Mouse (Mus musculus): ENCODE measurements around the gene Slc12a6. TPM values are rescaled to one million over a fixed set of nuclear protein-coding genes. Genes with fewer than 3 reads are reported as not detected.
"Not testable (repeated sequence)": the region's sequence is repeated elsewhere in the genome, so short reads cannot be mapped to it uniquely, and the experiment has no call there.

Slc12a6 gene
- polyA plus RNA-seq, 1 experiment = 110 TPM

GRCm38 (mm10) chr2:112276870-112277269 lies 11.2 kb downstream of the Slc12a6 start:
- Histone ChIP-seq H3K27ac (ENCODE audit: insufficient read depth, low read depth, low read length) (no peak overlapping the region), H3K4me1 (ENCODE audit: control insufficient read depth, insufficient read depth, low read length) (peaks cover 18% of the 10 kb centered on the region), H3K4me3 (ENCODE audit: insufficient read depth, low read length) (no peak overlapping the region)
- TF ChIP-seq CTCF (IDR thresholded peaks at IDR 0.05; ENCODE audit: low read depth, low read length) = no peak
- no peak for TF ChIP-seq POLR2A (IDR thresholded peaks at IDR 0.05; ENCODE audit: borderline replicate concordance, low read depth, low read length)

GRCm38 (mm10) chr2:112282846-112283245 lies 17.2 kb downstream of the Slc12a6 start:
- Histone ChIP-seq H3K27ac (ENCODE audit: insufficient read depth, low read depth, low read length) (no peak overlapping the region), H3K4me1 (ENCODE audit: control insufficient read depth, insufficient read depth, low read length) (peaks cover 17% of the 10 kb centered on the region), H3K4me3 (ENCODE audit: insufficient read depth, low read length) (no peak overlapping the region)
- TF ChIP-seq CTCF (IDR thresholded peaks at IDR 0.05; ENCODE audit: low read depth, low read length) = no peak
- no peak for TF ChIP-seq POLR2A (IDR thresholded peaks at IDR 0.05; ENCODE audit: borderline replicate concordance, low read depth, low read length)

- Histone ChIP-seq H3K4me1 (ENCODE audit: control insufficient read depth, insufficient read depth, low read length) (peaks cover 8% of the 10 kb centered on the region), H3K27ac (ENCODE audit: insufficient read depth, low read depth, low read length) (peak overlapping the region; percentile 19; the same call in 1 of the 2 replicates), H3K4me3 (ENCODE audit: insufficient read depth, low read length) (peak overlapping the region; percentile 63)
- TF ChIP-seq POLR2A (IDR thresholded peaks at IDR 0.05; ENCODE audit: borderline replicate concordance, low read depth, low read length) (no peak), CTCF (IDR thresholded peaks at IDR 0.05; ENCODE audit: low read depth, low read length) (no peak)
These were observed 18.9 kb downstream of the Slc12a6 start for GRCm38 (mm10) chr2:112284363-112285030.

GRCm38 (mm10) chr2:112285031-112285390 lies 19.4 kb downstream of the Slc12a6 start:
- no peak overlapping the region for H3K27ac ChIP-seq (ENCODE audit: insufficient read depth, low read depth, low read length)
- no peak for TF ChIP-seq POLR2A (IDR thresholded peaks at IDR 0.05; ENCODE audit: borderline replicate concordance, low read depth, low read length)
- TF ChIP-seq CTCF (IDR thresholded peaks at IDR 0.05; ENCODE audit: low read depth, low read length) = no peak
- peaks cover 8% of the 10 kb centered on the region for H3K4me1 ChIP-seq (ENCODE audit: control insufficient read depth, insufficient read depth, low read length)
- peak overlapping the region; percentile 63; the same call in 1 of the 2 replicates for H3K4me3 ChIP-seq (ENCODE audit: insufficient read depth, low read length)

GRCm38 (mm10) chr2:112286062-112286461 lies 20.4 kb downstream of the Slc12a6 start:
- H3K4me1 ChIP-seq (ENCODE audit: control insufficient read depth, insufficient read depth, low read length); H3K4me3 ChIP-seq (ENCODE audit: insufficient read depth, low read length); H3K27ac ChIP-seq (ENCODE audit: insufficient read depth, low read depth, low read length): not testable (repeated sequence)

GRCm38 (mm10) chr2:112287059-112287458 lies 21.4 kb downstream of the Slc12a6 start:
- no peak overlapping the region for H3K27ac ChIP-seq (ENCODE audit: insufficient read depth, low read depth, low read length)
- peaks cover 6% of the 10 kb centered on the region for H3K4me1 ChIP-seq (ENCODE audit: control insufficient read depth, insufficient read depth, low read length)
- TF ChIP-seq POLR2A (IDR thresholded peaks at IDR 0.05; ENCODE audit: borderline replicate concordance, low read depth, low read length) = no peak
- no peak for TF ChIP-seq CTCF (IDR thresholded peaks at IDR 0.05; ENCODE audit: low read depth, low read length)
- no peak overlapping the region for H3K4me3 ChIP-seq (ENCODE audit: insufficient read depth, low read length)

- peaks cover 2% of the 10 kb centered on the region; the same call in 1 of the 2 replicates for H3K4me1 ChIP-seq (ENCODE audit: control insufficient read depth, insufficient read depth, low read length)
- H3K27ac ChIP-seq (ENCODE audit: insufficient read depth, low read depth, low read length) = no peak overlapping the region
- no peak overlapping the region for H3K4me3 ChIP-seq (ENCODE audit: insufficient read depth, low read length)
- TF ChIP-seq POLR2A (IDR thresholded peaks at IDR 0.05; ENCODE audit: borderline replicate concordance, low read depth, low read length) (no peak), CTCF (IDR thresholded peaks at IDR 0.05; ENCODE audit: low read depth, low read length) (no peak)
These were observed 23.9 kb downstream of the Slc12a6 start for GRCm38 (mm10) chr2:112289507-112289906.

- Histone ChIP-seq H3K4me1 (ENCODE audit: control insufficient read depth, insufficient read depth, low read length) (peaks cover 2% of the 10 kb centered on the region; the same call in 1 of the 2 replicates), H3K27ac (ENCODE audit: insufficient read depth, low read depth, low read length) (no peak overlapping the region), H3K4me3 (ENCODE audit: insufficient read depth, low read length) (no peak overlapping the region)
- TF ChIP-seq CTCF (IDR thresholded peaks at IDR 0.05; ENCODE audit: low read depth, low read length) = no peak
- TF ChIP-seq POLR2A (IDR thresholded peaks at IDR 0.05; ENCODE audit: borderline replicate concordance, low read depth, low read length) = no peak
These were observed 27.2 kb downstream of the Slc12a6 start for GRCm38 (mm10) chr2:112292823-112293222.

- Histone ChIP-seq H3K4me3 (ENCODE audit: insufficient read depth, low read length) (no peak overlapping the region), H3K27ac (ENCODE audit: insufficient read depth, low read depth, low read length) (no peak overlapping the region), H3K4me1 (ENCODE audit: control insufficient read depth, insufficient read depth, low read length) (peaks cover 2% of the 10 kb centered on the region; the same call in 1 of the 2 replicates)
- TF ChIP-seq POLR2A (IDR thresholded peaks at IDR 0.05; ENCODE audit: borderline replicate concordance, low read depth, low read length) (no peak), CTCF (IDR thresholded peaks at IDR 0.05; ENCODE audit: low read depth, low read length) (no peak)
These were observed 30.6 kb downstream of the Slc12a6 start for GRCm38 (mm10) chr2:112296211-112296610.

- Histone ChIP-seq H3K4me3 (ENCODE audit: insufficient read depth, low read length) (no peak overlapping the region), H3K4me1 (ENCODE audit: control insufficient read depth, insufficient read depth, low read length) (peaks cover 2% of the 10 kb centered on the region; the same call in 1 of the 2 replicates), H3K27ac (ENCODE audit: insufficient read depth, low read depth, low read length) (no peak overlapping the region)
- TF ChIP-seq POLR2A (IDR thresholded peaks at IDR 0.05; ENCODE audit: borderline replicate concordance, low read depth, low read length) (no peak), CTCF (IDR thresholded peaks at IDR 0.05; ENCODE audit: low read depth, low read length) (no peak)
These were observed 32.6 kb downstream of the Slc12a6 start for GRCm38 (mm10) chr2:112298221-112298620.

All from bone marrow macrophage, adult 2 months (primary cell).